Mouse (Mus musculus) stomach, embryonic 16.5 days (tissue): ENCODE measurements at regions not wholly inside any gene's neighbourhood (a gene's known extent, or its start where the extent isn't known, plus 50 kb on each side); places are given as distances from the start of the nearest gene placed in this dataset.
A peak's percentile ranks its signal among the peaks of the same experiment; 100 is the strongest.

ENCODE experiments used
- ATAC-seq: fragments of 200-750 bp; cut with Nextera tagmentation; 2 replicates; pipeline ENCODE4 v1.8.0; 2017; ENCODE audit warnings: moderate number of reproducible peaks, moderate TSS enrichment; ENCODE audit not compliant: insufficient read depth, low FRiP score
- H3K27ac ChIP-seq: fragments of 300-500 bp; sonication (generic); 2 replicates; pipeline ENCODE4 v1.5.1; 2014; ENCODE audit warnings: low read length
- H3K27me3 ChIP-seq: fragments of 300-500 bp; sonication (generic); 2 replicates; pipeline ENCODE4 v1.6.1; 2014; ENCODE audit warnings: low read length, control low read depth, mixed read lengths; ENCODE audit not compliant: control insufficient read depth, insufficient read depth
- H3K36me3 ChIP-seq: fragments of 300-500 bp; sonication (generic); 2 replicates; pipeline ENCODE4 v1.6.1; 2014; ENCODE audit warnings: low read length; ENCODE audit not compliant: control insufficient read depth, insufficient read depth
- H3K4me1 ChIP-seq: fragments of 300-500 bp; sonication (generic); 2 replicates; pipeline ENCODE4 v1.6.1; 2014; ENCODE audit warnings: low read length, control low read depth, mixed read lengths; ENCODE audit not compliant: control insufficient read depth, insufficient read depth
- H3K4me2 ChIP-seq: fragments of 300-500 bp; sonication (generic); 2 replicates; pipeline ENCODE4 v1.6.1; 2014; ENCODE audit warnings: low read depth, low read length, mixed read lengths
- H3K4me3 ChIP-seq: fragments of 300-500 bp; sonication (generic); replicated peaks from 2 replicates; pipeline ENCODE4 v1.5.1; 2014; ENCODE audit warnings: mild to moderate bottlenecking, low read length
- H3K9ac ChIP-seq: fragments of 300-500 bp; sonication (generic); 2 replicates; pipeline ENCODE4 v1.6.1; 2014; ENCODE audit warnings: low read length
- H3K9me3 ChIP-seq: fragments of 300-500 bp; sonication (generic); replicated peaks from 2 replicates; pipeline ENCODE4 v1.6.1; 2016; ENCODE audit warnings: low read length, control low read depth; ENCODE audit not compliant: control insufficient read depth
- WGBS: fragments of 180-500 bp; shearing (Covaris S2); extraction: QIAGEN DNeasy Blood & Tissue Kit; methylation state at CpG from one replicate; pipeline ENCODE4 v1.1.7; 2014; 5-methylcytosine and 5-hydroxymethylcytosine counted together

DNA sequence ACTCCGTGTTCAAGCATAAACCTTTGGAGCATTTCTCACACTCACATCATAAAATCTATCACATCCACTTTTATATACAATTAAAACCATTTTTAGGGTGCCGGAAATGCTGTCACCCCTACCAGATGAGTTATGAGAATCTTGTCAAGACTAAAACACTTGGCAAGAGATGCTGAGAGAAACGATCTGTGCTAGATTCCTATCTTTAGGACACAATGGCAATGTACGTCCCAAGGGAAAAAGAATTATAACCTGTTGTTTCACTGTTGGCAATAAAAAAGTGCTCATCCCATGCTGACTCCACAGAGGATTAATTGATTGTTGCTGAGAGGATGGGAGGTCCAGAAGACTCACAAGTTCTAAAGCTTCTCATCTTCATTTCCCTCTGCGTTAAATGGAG lies 389.7 kb upstream of the C030005K15Rik start:
- 80% methylated on average over 5 of the region's 5 CpGs for WGBS
- H3K36me3 ChIP-seq: no peaks in the 10 kb centered on the region
- ATAC-seq: no peak

DNA sequence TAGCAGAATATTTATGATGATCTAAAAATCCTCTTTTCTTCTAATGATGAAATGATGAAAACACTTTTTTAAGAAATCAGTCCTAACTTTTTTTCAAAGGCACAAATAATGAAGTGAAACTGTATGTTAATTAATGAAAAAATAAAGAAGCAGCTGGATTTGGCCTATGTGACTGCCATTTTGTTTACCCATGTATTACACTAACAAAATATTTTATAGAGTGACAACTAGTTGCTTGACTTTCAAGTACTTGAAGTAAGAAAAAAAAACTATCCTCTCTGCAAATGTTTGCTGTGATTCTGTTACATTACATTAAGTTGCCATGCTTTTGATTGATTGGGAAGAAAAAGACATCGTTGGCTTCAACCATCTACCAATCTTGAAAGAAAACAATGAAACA lies 399.2 kb upstream of the C030005K15Rik start:
- ATAC-seq: no peak
- Histone ChIP-seq H3K9me3 (no peaks in the 10 kb centered on the region), H3K27me3 (no peaks in the 10 kb centered on the region), H3K9ac (no peak overlapping the region), H3K36me3 (no peaks in the 10 kb centered on the region), H3K27ac (no peak overlapping the region), H3K4me1 (no peaks in the 10 kb centered on the region), H3K4me2 (no peak overlapping the region), H3K4me3 (no peak overlapping the region)
- WGBS: 74% methylated on average over 1 of the region's 1 CpGs

More for the DNA sequence above, 389.7 kb upstream of the C030005K15Rik start:
- Histone ChIP-seq H3K9me3 (no peaks in the 10 kb centered on the region), H3K4me2 (no peak overlapping the region), H3K9ac (no peak overlapping the region), H3K4me3 (no peak overlapping the region), H3K27me3 (no peaks in the 10 kb centered on the region), H3K4me1 (no peaks in the 10 kb centered on the region), H3K27ac (no peak overlapping the region)

DNA sequence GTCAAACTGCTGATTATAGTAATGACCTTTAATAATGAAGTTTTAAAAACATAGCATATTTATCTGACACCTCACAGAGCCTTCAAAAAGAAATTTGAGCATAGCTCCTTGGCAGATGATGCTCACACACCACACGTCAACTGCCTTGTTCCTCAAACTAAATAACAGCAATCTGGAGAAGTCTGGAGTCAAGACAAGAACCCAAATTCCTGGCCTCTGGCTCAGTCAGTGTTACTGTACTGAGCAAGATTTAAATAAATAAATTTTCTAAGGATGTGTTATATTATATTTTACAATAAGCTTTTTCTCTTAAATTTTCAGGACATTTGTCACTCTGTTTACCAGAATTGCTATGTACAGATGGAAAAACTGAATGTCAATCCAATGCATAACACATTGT lies 408.5 kb upstream of the C030005K15Rik start:
- no peak for ATAC-seq
- no peaks in the 10 kb centered on the region for H3K36me3 ChIP-seq
- no peaks in the 10 kb centered on the region for H3K4me1 ChIP-seq
- 42% methylated on average over 1 of the region's 1 CpGs for WGBS
- H3K27me3 ChIP-seq: no peaks in the 10 kb centered on the region
- no peaks in the 10 kb centered on the region for H3K9me3 ChIP-seq
- H3K4me3 ChIP-seq: no peak overlapping the region
- H3K27ac ChIP-seq: no peak overlapping the region
- no peak overlapping the region for H3K9ac ChIP-seq
- H3K4me2 ChIP-seq: no peak overlapping the region

DNA sequence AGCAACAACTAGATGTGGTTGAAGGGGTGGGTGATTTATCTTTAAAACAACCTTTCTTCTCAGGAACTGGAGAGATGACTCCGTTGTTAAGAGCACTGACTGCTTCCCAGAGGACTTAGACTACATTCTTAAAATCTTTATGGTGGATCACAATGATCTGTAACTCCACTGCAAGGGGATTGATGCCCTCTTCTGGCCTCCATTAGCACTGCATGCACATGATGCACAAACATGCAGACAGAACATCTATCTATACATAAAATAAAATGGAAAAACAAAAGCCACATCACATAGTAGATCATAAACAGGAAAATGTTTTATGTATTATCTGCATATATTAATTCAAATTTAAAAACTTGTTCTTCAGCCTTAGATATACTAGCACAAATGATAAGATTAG lies 419.2 kb upstream of the C030005K15Rik start:
- H3K27me3 ChIP-seq: no peaks in the 10 kb centered on the region

DNA sequence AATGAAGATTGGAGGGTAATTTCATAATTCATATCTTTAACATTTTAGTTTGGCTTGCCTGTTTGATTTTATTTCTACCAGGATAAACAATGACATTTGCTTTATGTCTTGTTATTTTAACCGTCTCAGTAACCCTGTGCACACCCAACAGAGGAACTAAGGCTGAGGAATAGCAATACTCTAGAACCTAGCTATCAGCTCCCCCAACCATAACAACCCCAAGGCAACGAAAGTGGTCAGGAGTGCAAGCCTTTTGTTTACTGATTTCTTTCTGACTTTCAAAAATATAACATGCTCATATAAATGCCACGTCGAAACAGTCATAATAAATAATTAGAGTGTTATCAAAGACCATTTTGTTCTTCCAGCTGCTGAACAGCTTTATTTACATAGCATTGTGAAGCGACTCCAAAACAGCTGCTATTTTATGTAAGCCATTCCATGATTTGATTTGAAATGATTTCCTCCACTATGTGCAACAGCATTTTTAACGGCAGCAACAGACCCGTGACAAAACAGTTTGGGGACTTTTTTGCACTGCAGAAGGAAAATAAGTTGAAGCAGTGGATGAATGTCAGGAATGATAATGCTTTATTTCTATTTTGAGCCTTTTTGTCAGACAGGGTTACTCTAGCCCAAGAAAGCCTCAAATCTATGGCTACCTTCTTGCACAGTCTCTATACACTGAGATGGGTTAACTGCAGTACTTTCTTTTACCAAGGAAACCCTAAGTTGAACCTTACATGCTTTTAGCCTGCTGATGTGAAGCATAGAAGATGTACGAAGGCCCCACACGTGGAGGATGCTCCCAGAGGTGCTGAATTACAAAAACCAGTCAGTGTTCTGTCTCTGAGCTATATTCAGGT lies 420.7 kb upstream of the C030005K15Rik start:
- H3K4me2 ChIP-seq: no peak overlapping the region
- H3K4me3 ChIP-seq: no peak overlapping the region
- H3K36me3 ChIP-seq: no peaks in the 10 kb centered on the region
- ATAC-seq: no peak
- H3K27ac ChIP-seq: peak overlapping the region; percentile 59; the same call in 1 of the 2 replicates
- WGBS: 48% methylated on average over 9 of the region's 9 CpGs
- no peaks in the 10 kb centered on the region for H3K4me1 ChIP-seq
- no peak overlapping the region for H3K9ac ChIP-seq
- H3K27me3 ChIP-seq: no peaks in the 10 kb centered on the region
- no peaks in the 10 kb centered on the region for H3K9me3 ChIP-seq

More for the DNA sequence above, 419.2 kb upstream of the C030005K15Rik start:
- Histone ChIP-seq H3K4me3 (no peak overlapping the region), H3K4me2 (no peak overlapping the region), H3K4me1 (no peaks in the 10 kb centered on the region), H3K9ac (no peak overlapping the region), H3K27ac (no peak overlapping the region), H3K36me3 (no peaks in the 10 kb centered on the region), H3K9me3 (no peaks in the 10 kb centered on the region)
- no peak for ATAC-seq
- 63% methylated on average over 1 of the region's 1 CpGs for WGBS

DNA sequence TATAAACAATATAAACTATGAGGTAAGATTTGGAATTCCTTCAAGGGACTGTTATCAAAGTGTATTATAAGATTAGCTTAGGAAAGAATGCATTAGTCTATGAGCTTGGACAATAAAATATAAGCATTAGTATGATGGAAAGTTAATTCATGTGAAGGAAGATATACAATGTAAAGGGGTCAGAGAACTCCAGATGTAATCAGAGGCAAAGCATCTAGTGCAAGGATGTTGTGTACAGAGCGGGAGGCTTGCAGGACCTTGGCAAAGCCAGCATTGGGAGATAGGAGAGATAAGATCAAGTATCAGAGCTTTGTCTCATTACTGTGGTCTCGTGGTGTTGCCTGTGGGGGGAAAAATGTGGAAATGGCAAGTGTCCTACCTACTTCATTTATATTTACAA lies 429.4 kb upstream of the C030005K15Rik start:
- WGBS: 25% methylated on average over 2 of the region's 2 CpGs
- no peak; the same call in 1 of the 2 replicates for ATAC-seq

DNA sequence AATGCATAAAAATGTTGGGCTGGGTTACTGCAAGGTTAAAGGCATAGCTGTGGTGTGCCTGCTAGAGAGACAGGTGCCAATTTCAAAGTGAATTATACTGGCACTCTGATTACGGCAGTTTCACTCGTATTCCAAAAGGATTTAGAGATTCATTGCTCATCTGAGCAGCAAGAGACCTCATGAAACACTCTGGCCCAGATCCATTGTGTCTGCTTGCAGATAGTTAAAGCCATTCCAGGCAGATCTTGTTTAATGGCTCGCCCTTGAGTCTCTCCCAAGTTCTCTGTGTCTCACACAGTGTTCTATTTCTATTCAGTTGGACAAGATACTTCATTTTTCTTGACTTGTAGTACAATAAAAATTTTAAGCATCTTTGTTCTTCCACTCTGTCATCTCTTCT lies 459.1 kb upstream of the C030005K15Rik start:
- Histone ChIP-seq H3K4me2 (no peak overlapping the region), H3K9me3 (no peaks in the 10 kb centered on the region), H3K27me3 (no peaks in the 10 kb centered on the region), H3K27ac (no peak overlapping the region), H3K4me3 (no peak overlapping the region), H3K4me1 (no peaks in the 10 kb centered on the region), H3K36me3 (no peaks in the 10 kb centered on the region), H3K9ac (no peak overlapping the region)
- no peak for ATAC-seq
- WGBS: 73% methylated on average over 3 of the region's 3 CpGs

More for the DNA sequence above, 429.4 kb upstream of the C030005K15Rik start:
- H3K27ac ChIP-seq: peak overlapping the region; percentile 33; the same call in 1 of the 2 replicates
- no peak overlapping the region for H3K4me3 ChIP-seq
- no peaks in the 10 kb centered on the region for H3K27me3 ChIP-seq
- H3K36me3 ChIP-seq: no peaks in the 10 kb centered on the region
- no peaks in the 10 kb centered on the region for H3K4me1 ChIP-seq
- no peak overlapping the region for H3K9ac ChIP-seq
- no peak overlapping the region for H3K4me2 ChIP-seq
- no peaks in the 10 kb centered on the region for H3K9me3 ChIP-seq

DNA sequence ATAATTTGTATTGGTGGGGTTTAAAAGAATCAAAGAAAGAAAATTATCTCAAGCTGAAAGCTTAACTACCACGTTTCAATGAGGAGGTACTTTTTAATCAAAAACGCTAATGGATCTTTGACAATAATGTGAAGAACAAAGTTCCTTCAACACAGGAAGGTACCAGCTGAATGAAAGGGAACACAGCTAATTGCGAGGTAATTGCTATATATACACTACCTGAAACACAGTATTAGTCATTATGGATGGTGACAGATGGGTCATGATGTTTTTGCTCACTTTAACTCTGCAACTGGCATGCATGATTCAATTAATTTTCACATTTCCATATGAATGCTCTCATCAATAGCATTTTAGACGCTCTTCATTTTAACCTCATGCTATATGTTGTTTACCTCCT lies 470.3 kb upstream of the C030005K15Rik start:
- Histone ChIP-seq H3K27ac (no peak overlapping the region), H3K36me3 (no peaks in the 10 kb centered on the region), H3K4me2 (no peak overlapping the region), H3K27me3 (no peaks in the 10 kb centered on the region), H3K9me3 (no peaks in the 10 kb centered on the region), H3K9ac (no peak overlapping the region), H3K4me1 (no peaks in the 10 kb centered on the region), H3K4me3 (no peak overlapping the region)
- WGBS: 81% methylated on average over 4 of the region's 4 CpGs
- ATAC-seq: no peak

DNA sequence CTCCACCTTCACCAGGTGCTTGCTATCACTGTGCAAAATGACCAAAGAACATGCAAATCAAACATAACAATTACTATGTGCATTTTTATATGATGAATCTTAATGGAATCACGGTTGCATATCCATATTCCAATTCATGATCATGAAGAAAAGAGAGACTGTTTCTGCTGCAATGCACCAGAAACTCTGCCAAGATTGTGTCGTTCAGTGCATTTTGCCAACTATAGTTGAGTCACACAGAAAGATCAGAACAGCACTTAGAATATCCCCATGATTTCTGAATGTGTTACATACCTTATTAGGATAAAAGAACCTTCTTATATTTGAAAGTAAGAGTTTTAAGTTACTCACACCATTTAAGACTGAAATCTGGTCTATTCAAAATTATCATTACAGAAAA lies 483.7 kb upstream of the C030005K15Rik start:
- no peaks in the 10 kb centered on the region for H3K36me3 ChIP-seq
- 75% methylated on average over 2 of the region's 2 CpGs for WGBS
- no peaks in the 10 kb centered on the region for H3K9me3 ChIP-seq
- no peak overlapping the region for H3K4me2 ChIP-seq
- H3K27me3 ChIP-seq: no peaks in the 10 kb centered on the region
- no peak overlapping the region for H3K4me3 ChIP-seq
- no peak for ATAC-seq
- no peaks in the 10 kb centered on the region for H3K4me1 ChIP-seq
- no peak overlapping the region for H3K27ac ChIP-seq
- H3K9ac ChIP-seq: no peak overlapping the region
